Mouse (Mus musculus) forebrain, embryonic 10.5 days (tissue): Measurements from ENCODE around the gene Gfi1. TPM values are rescaled to one million over a fixed set of nuclear protein-coding genes. Genes with fewer than 3 reads are reported as not detected.

ENCODE experiments used
- DNase-seq: peaks from one replicate; pipeline ENCODE4 v3.0.0-alpha.2; 2017; ENCODE audit warnings: low spot score; ENCODE audit errors: extremely low spot score
- H3K27ac ChIP-seq: fragments of 300-500 bp; sonication (generic); 2 replicates; pipeline ENCODE4 v1.5.1; 2016; ENCODE audit warnings: mild to moderate bottlenecking
- H3K27me3 ChIP-seq: fragments of 300-500 bp; sonication (generic); 2 replicates; pipeline ENCODE4 v1.6.1; 2016; ENCODE audit warnings: mild to moderate bottlenecking; ENCODE audit not compliant: poor library complexity, severe bottlenecking
- H3K36me3 ChIP-seq: fragments of 300-500 bp; sonication (generic); replicated peaks from 2 replicates; pipeline ENCODE4 v1.6.1; 2016; ENCODE audit warnings: mild to moderate bottlenecking, moderate library complexity
- H3K4me1 ChIP-seq: fragments of 300-500 bp; sonication (generic); 2 replicates; pipeline ENCODE4 v1.6.1; 2016
- H3K4me3 ChIP-seq: fragments of 300-500 bp; sonication (generic); 2 replicates; pipeline ENCODE4 v1.5.1; 2016; ENCODE audit warnings: mild to moderate bottlenecking, moderate library complexity
- H3K9me3 ChIP-seq: fragments of 300-500 bp; sonication (generic); 2 replicates; pipeline ENCODE4 v1.6.1; 2016; ENCODE audit warnings: mild to moderate bottlenecking, moderate library complexity
- WGBS: fragments of 180-500 bp; shearing (Covaris S2); methylation state at CpG from one replicate; pipeline ENCODE4 v1.1.7; 2016; 5-methylcytosine and 5-hydroxymethylcytosine counted together
- polyA plus RNA-seq: library from polyadenylated mRNA; unstranded; fragments of >200 nt; fragmentation: Nextera tagmentation; extraction: Ambion mirVana; gene quantifications from 2 replicates; pipeline ENCODE4 v1.2.1, GENCODE M21; 2016

Gene Gfi1
- polyA plus RNA-seq, 1 experiment from 2014 or later, result not detected

DNA sequence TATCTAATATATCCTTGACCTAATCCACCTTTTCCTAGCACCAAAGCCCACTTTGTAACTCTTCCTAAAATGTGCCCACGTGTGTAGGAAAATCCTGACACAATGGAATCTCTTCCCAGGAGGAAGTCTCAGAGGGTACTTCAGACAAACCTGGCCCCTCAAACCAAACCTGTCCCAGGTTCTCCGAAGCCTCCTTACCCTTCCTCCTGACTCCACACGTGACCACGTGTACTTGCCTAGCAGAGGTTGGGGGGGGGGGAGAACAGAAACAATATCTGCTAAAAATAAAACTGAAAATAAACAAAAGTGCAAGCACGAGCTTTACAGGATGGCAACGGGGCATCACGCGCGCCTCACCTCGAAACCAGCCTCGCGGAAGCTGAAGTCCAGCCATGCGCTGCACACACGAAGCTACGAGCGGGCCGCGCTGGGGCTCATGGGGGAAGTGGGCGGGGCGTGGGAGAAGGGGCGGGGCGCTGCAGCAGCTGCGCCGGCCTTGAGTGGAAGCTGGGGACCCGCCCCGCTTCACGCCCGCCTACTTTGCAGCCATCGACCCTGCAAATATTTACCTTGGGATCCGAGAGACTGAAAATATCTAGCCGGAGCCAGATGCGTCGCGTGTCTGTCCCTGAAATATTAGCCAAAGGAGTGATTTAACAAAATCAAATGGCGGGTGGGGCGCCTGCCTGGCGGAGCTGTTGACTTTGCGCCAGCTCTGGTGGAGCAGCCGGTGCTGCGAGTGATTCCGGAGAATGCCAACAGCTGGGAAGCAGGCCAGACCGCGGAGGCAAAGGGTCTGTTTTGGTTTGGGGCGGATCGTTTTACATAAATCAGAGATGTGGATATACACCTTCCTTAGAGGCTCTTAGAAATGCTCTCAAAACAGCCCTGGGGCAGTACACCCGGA lies 38.0 kb downstream of the Gfi1 start:
- H3K27ac ChIP-seq, result peak overlapping the region; percentile 60; the same call in 1 of the 2 replicates

DNA sequence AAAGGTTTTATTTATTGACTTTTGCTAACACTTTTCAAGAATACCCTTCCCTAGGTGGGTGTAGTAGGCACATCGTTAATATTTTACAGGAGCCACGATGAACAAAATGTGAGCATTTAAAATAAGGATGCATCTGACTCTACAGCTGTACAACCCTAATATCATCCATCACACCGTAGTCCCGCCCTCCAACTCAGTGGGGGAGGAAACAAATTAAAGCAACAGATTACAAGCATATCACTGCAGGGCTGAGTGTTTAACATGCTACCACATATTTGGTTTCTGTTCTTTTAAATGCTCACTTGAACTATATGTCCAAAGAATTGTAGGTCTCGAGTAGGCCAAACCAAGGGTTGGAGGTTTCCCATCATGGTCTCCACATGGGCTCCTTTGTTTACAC lies 38.7 kb downstream of the Gfi1 start:
- no peak overlapping the region for H3K4me3 ChIP-seq
- no peaks in the 10 kb centered on the region for H3K36me3 ChIP-seq
- no peak for DNase-seq
- peaks cover 45% of the 10 kb centered on the region for H3K27me3 ChIP-seq
- H3K27ac ChIP-seq, result no peak overlapping the region
- H3K4me1 ChIP-seq, result peaks cover 11% of the 10 kb centered on the region
- 94% methylated on average over 5 of the region's 5 CpGs for WGBS
- H3K9me3 ChIP-seq, result peaks cover 5% of the 10 kb centered on the region; the same call in 1 of the 2 replicates

More for the DNA sequence above, 38.0 kb downstream of the Gfi1 start:
- Histone ChIP-seq H3K9me3 (peaks cover 5% of the 10 kb centered on the region; the same call in 1 of the 2 replicates), H3K4me3 (peak overlapping the region; percentile 61), H3K4me1 (peaks cover 11% of the 10 kb centered on the region), H3K27me3 (peaks cover 45% of the 10 kb centered on the region), H3K36me3 (no peaks in the 10 kb centered on the region)
- WGBS, result 19% methylated on average over 46 of the region's 46 CpGs
- peak; percentile 74 for DNase-seq

DNA sequence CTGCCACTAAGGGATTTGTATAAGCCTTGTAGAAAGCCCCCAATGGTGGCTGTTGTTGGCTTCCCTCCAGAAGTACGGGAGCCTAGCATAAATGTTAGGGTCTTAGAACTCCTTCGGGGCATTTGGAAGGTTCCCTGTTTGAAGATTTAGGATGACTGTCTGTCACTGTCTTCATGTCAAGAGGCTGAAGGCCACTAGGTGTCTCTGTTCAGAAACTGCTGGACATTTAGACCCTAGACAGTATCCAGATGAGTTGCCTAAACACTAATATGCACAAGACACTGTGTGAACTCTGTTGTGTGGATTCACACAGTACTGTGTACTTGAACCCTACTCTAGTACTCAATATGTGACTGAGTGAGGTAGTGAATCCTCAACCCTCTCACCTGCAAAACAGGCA lies 41.5 kb downstream of the Gfi1 start:
- Histone ChIP-seq H3K27me3 (peaks cover 33% of the 10 kb centered on the region), H3K9me3 (peaks cover 5% of the 10 kb centered on the region; the same call in 1 of the 2 replicates), H3K36me3 (no peaks in the 10 kb centered on the region), H3K4me1 (peaks cover 11% of the 10 kb centered on the region), H3K27ac (no peak overlapping the region), H3K4me3 (no peak overlapping the region)
- no peak for DNase-seq
- 88% methylated on average over 2 of the region's 2 CpGs for WGBS

GRCm38 (mm10) chr5:107681300-107681699 lies 44.5 kb downstream of the Gfi1 start:
- H3K27ac ChIP-seq, result no peak overlapping the region
- no peak for DNase-seq
- H3K4me1 ChIP-seq, result no peaks in the 10 kb centered on the region

GRCm38 (mm10) chr5:107678392-107678791 lies 47.4 kb downstream of the Gfi1 start:
- WGBS, result 64% methylated on average over 5 of the region's 5 CpGs
- no peaks in the 10 kb centered on the region for H3K27me3 ChIP-seq
- DNase-seq, result no peak
- H3K4me3 ChIP-seq, result no peak overlapping the region
- H3K36me3 ChIP-seq, result no peaks in the 10 kb centered on the region
- H3K4me1 ChIP-seq, result no peaks in the 10 kb centered on the region
- H3K27ac ChIP-seq, result no peak overlapping the region
- no peaks in the 10 kb centered on the region for H3K9me3 ChIP-seq

More at GRCm38 (mm10) chr5:107681300-107681699, 44.5 kb downstream of the Gfi1 start:
- Histone ChIP-seq H3K36me3 (no peaks in the 10 kb centered on the region), H3K27me3 (peaks cover 3% of the 10 kb centered on the region), H3K9me3 (no peaks in the 10 kb centered on the region), H3K4me3 (no peak overlapping the region)
- 92% methylated on average over 5 of the region's 5 CpGs for WGBS

Other genes with a start within 250 kb of the Gfi1 start
- gene Gm42669, start 218.4 kb downstream of the Gfi1 start, polyA plus RNA-seq, result 0.31 and 0.41 TPM in 2 replicates
- gene 1700028K03Rik, start 191.3 kb downstream of the Gfi1 start, polyA plus RNA-seq, result 0.07 and 0.16 TPM in 2 replicates
- gene Rpap2, start 128.7 kb downstream of the Gfi1 start, polyA plus RNA-seq, result 19.0 and 19.1 TPM in 2 replicates
- 33.3 and 35.7 TPM in 2 replicates for gene Glmn, start 128.1 kb downstream of the Gfi1 start, polyA plus RNA-seq
- gene Ube2d2b, start 104.1 kb upstream of the Gfi1 start, polyA plus RNA-seq, result 0.21 and 0.30 TPM in 2 replicates
- 48.0 and 49.6 TPM in 2 replicates for gene Evi5, start 149.1 kb upstream of the Gfi1 start, polyA plus RNA-seq
- gene Rpl5, start 174.5 kb upstream of the Gfi1 start, polyA plus RNA-seq, result 96.2 and 103 TPM in 2 replicates